Mouse (Mus musculus): ENCODE data around the gene Itpr3. TPM values are rescaled to one million over a fixed set of nuclear protein-coding genes. Genes with fewer than 3 reads are reported as not detected.

The Itpr3 gene
- polyA plus RNA-seq (2015; fragmentation: Illumina TruSeq; extraction: RNeasy Lipid Tissue Mini Kit (QIAGEN cat#74804); ENCODE audit: insufficient read depth, low replicate concordance) = 19.6 TPM

DNA sequence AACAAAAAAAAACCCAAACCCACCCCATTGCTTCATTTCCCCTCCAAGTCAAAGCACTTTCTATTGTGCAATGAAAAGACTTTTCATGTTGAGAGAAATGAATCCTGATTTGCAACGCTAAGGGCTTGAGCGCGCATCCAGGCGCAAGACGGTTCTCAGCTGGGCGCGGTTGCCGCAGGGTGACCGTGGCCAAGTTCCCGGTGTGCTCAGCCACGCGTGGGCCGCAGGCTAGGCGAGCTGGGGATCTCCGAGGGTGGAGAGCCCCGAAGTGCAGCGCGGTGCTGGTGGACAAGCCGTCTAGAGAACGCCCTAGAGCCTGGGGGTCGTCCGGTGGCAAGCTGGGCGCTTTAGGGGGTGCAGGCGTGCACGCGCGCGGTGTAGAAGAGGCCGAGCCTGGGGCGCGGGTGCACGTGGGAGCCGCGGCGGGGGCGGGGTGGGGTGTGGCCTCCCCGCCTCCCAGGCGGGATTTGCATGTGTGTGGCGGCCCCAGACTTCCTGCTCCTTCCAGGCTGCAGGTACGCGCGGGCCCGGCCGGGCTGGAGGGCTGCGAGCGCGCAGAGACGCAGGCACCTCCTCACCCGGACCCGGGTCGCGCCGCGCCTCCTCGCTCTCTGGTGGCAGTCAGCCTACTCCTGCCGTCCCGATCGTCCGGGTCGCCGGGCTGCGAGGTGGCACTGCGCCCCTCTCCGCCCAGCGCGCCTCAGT, at the start of gene Itpr3:
Gene Itpr3 (plus strand): TSS at position 493 of the 705 bp plus-strand sequence.

DNA sequence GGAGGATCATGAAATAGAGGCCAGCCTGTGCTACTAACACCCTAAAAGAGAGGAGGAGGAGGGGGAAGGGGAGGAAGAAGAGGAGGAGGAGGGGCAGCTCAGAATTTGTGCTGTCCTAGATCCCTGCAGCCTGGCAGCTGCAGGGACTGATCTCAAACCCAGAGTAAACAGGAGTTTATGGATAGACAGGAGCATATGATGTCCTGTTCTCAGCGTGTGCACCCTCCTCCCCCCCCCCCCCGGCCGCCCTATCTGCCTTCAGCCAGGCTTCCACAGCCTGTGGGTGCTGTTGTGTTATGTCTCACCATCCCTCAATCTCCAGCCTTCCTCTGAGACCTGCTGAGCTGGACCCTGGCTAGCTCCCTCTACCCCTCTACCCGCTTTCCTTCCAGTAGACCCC, 28.2 kb upstream of the Itpr3 start, which contains the start of gene Bak1:
Gene Bak1 (minus strand): TSS at position 101 of the 400 bp plus-strand sequence.

DNA sequence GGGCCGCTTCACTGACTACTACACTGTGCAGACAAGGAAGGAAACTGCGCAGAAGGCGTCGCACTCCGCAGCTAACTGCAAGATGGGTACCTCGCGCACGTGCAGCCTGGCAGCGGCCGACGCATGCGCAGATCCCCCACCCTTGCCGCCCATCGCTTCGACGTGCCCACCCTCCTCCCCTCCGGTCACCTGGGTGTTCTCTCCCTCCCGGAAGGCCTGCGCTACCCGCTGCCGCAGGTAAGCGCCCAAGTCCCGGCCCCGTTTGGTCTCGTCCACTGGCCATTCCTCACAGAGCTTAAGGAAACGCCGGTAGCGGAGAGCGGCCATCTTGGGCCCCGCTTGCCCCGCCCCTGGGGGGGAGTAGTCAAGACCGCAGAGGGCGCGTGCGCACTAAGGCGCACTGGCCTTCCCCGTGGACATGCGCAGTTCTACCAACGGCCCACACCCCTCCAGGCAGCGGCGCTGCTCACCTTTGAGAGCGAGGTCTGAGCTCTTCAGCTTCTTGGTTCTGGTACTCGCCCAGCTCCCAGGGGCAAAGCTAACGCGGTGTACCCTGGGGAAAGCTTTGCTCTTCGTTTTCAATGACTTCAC, 76.5 kb downstream of the Itpr3 start, which contains the start of gene Uqcc2:
Gene Uqcc2 (minus strand): TSS at position 366 of the 591 bp plus-strand sequence.

DNA sequence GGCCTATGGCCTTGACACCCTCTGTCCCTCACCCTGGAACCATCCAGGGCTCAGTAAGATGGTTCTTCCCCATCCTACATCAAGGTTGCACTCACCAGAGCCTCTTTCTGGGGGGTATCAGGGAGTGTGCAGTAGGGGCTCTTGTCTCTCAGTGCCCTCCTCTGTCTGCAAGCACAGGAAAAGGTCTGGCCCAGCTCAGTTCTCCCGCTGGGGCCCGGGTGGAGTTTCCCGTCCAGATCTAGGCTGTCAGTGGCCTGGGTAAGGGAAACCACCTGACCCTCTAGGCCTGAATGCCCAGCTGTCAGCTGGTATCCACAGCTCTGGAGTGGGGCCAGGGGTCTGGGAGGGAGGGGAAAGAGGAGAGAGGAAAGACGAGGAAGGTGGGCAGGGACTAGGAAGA, 110.4 kb downstream of the Itpr3 start, which contains the start of gene Ip6k3:
Gene Ip6k3 (minus strand): TSS at position 251 of the 400 bp plus-strand sequence.

Other genes starting within 250 kb of the Itpr3 start
- not detected for gene Nkx2-5, start 212.3 kb upstream of the Itpr3 start, polyA plus RNA-seq (2015; fragmentation: Illumina TruSeq; extraction: RNeasy Lipid Tissue Mini Kit (QIAGEN cat#74804); ENCODE audit: insufficient read depth, low replicate concordance)
- gene Kifc5b, start 140.2 kb upstream of the Itpr3 start, polyA plus RNA-seq (2015; fragmentation: Illumina TruSeq; extraction: RNeasy Lipid Tissue Mini Kit (QIAGEN cat#74804); ENCODE audit: insufficient read depth, low replicate concordance) = 2.3 TPM
- gene Phf1, start 124.3 kb upstream of the Itpr3 start, polyA plus RNA-seq (2015; fragmentation: Illumina TruSeq; extraction: RNeasy Lipid Tissue Mini Kit (QIAGEN cat#74804); ENCODE audit: insufficient read depth, low replicate concordance) = 41.9 TPM
- gene Cuta, start 117.7 kb upstream of the Itpr3 start, polyA plus RNA-seq (2015; fragmentation: Illumina TruSeq; extraction: RNeasy Lipid Tissue Mini Kit (QIAGEN cat#74804); ENCODE audit: insufficient read depth, low replicate concordance) = 59.0 TPM
- 2.5 TPM for gene Syngap1, start 116.1 kb upstream of the Itpr3 start, polyA plus RNA-seq (2015; fragmentation: Illumina TruSeq; extraction: RNeasy Lipid Tissue Mini Kit (QIAGEN cat#74804); ENCODE audit: insufficient read depth, low replicate concordance)
- gene Zbtb9, start 84.1 kb upstream of the Itpr3 start, polyA plus RNA-seq (2015; fragmentation: Illumina TruSeq; extraction: RNeasy Lipid Tissue Mini Kit (QIAGEN cat#74804); ENCODE audit: insufficient read depth, low replicate concordance) = 29.6 TPM
- gene Bak1, start 28.3 kb upstream of the Itpr3 start, polyA plus RNA-seq (2015; fragmentation: Illumina TruSeq; extraction: RNeasy Lipid Tissue Mini Kit (QIAGEN cat#74804); ENCODE audit: insufficient read depth, low replicate concordance) = 23.5 TPM
- 41.2 TPM for gene Uqcc2, start 76.6 kb downstream of the Itpr3 start, polyA plus RNA-seq (2015; fragmentation: Illumina TruSeq; extraction: RNeasy Lipid Tissue Mini Kit (QIAGEN cat#74804); ENCODE audit: insufficient read depth, low replicate concordance)
- gene Ip6k3, start 110.5 kb downstream of the Itpr3 start, polyA plus RNA-seq (2015; fragmentation: Illumina TruSeq; extraction: RNeasy Lipid Tissue Mini Kit (QIAGEN cat#74804); ENCODE audit: insufficient read depth, low replicate concordance) = 0.44 TPM
- 17.9 TPM for gene Lemd2, start 147.2 kb downstream of the Itpr3 start, polyA plus RNA-seq (2015; fragmentation: Illumina TruSeq; extraction: RNeasy Lipid Tissue Mini Kit (QIAGEN cat#74804); ENCODE audit: insufficient read depth, low replicate concordance)